Mouse (Mus musculus) stomach, postnatal 0 days (tissue): ENCODE measurements around the gene Ciart.

Source experiments
- CTCF ChIP-seq: IDR thresholded peaks from 2 replicates; pipeline ENCODE4 v1.5.1; 2016; ENCODE audit warnings: antibody characterized with exemption, low read depth, mild to moderate bottlenecking, moderate library complexity
- EP300 ChIP-seq: optimal IDR thresholded peaks from 2 replicates; pipeline ENCODE3; 2016; ENCODE audit warnings: antibody characterized with exemption

- TF ChIP-seq CTCF (peak; percentile 90), EP300 (no peak)
Observed at GRCm38 (mm10) chr3:95861796-95862195, 20.3 kb downstream of the Ciart start.
